Comparison of ENCODE assay signal across 26 mouse cellular contexts in the genomic region with DNA sequence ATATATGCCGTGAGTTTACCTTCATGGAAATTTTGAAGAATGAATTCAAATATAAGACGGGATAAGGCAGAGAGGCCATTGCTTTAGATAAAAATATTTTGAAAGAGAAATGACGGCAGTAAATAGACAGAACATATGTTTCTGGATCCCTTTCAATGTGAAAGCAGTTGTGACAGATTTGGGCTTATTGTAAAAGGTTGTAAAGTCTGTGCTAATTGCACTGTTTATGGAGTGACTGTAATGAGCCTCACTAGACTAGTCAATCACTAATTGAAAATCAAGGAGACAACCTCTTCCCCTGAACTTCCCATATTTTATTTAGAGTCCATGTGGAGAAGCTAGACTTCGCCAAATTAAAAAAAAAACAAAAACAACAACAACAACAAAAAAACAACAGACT.
"Had no signal": no experiment of that assay in that cellular context is flagged by ENCODE, and none has a peak within 500 bp of the region (broad histone marks: within the 10 kb centered on the region; RNA-seq: fewer than 3 reads in every experiment).

No protein-coding gene starts in this region.

- DNase-seq: gastrocnemius, postnatal 10 days; gastrocnemius, postnatal 25 days; heart, adult 18-20 months; heart, postnatal 10 days; heart, postnatal 4 days; kidney, adult 18-20 months; kidney, adult 8-10 months; kidney, postnatal 10 days; kidney, postnatal 25 days; kidney, postnatal 4 days; left cerebral cortex, postnatal 4 days; lung, adult 18-20 months had no signal

- H3K9me3 ChIP-seq: heart, embryonic 10.5 days; hindbrain, embryonic 10.5 days; hindbrain, embryonic 12.5 days; intestine, embryonic 15.5 days; limb, embryonic 13.5 days; limb, embryonic 15.5 days; liver, embryonic 12.5 days had no signal

- ATAC-seq: hindbrain, embryonic 16.5 days; inflammation-experienced regulatory T-cells, adult 6 months; intestine, embryonic 15.5 days; intestine, postnatal 0 days; liver, embryonic 12.5 days had no signal

- H3K27ac ChIP-seq: heart, embryonic 10.5 days; hindbrain, embryonic 10.5 days; hindbrain, embryonic 12.5 days; hindbrain, embryonic 14.5 days; intestine, embryonic 15.5 days; layer of hippocampus, adult 2 months; liver, embryonic 12.5 days; liver, embryonic 14.5 days had no signal

- H3K4me2 ChIP-seq: heart, embryonic 12.5 days; hindbrain, embryonic 12.5 days; hindbrain, embryonic 14.5 days; intestine, embryonic 15.5 days; limb, embryonic 13.5 days; limb, embryonic 15.5 days; liver, embryonic 12.5 days had no signal

- H3K27me3 ChIP-seq: heart, embryonic 12.5 days; hindbrain, embryonic 12.5 days; intestine, embryonic 15.5 days; limb, embryonic 13.5 days; limb, embryonic 15.5 days; liver, embryonic 12.5 days had no signal

- H3K4me1 ChIP-seq: heart, embryonic 10.5 days; hindbrain, embryonic 10.5 days; hindbrain, embryonic 12.5 days; intestine, embryonic 15.5 days; liver, embryonic 12.5 days had no signal

- H3K4me3 ChIP-seq: heart, embryonic 10.5 days; heart, embryonic 12.5 days; hindbrain, embryonic 10.5 days; hindbrain, embryonic 12.5 days; intestine, embryonic 15.5 days; layer of hippocampus, adult 2 months; limb, embryonic 13.5 days; limb, embryonic 15.5 days; liver, embryonic 12.5 days had no signal

- H3K36me3 ChIP-seq: heart, embryonic 10.5 days; heart, embryonic 12.5 days; hindbrain, embryonic 10.5 days; hindbrain, embryonic 12.5 days; intestine, embryonic 15.5 days; limb, embryonic 13.5 days; limb, embryonic 15.5 days; liver, embryonic 12.5 days had no signal

- H3K9ac ChIP-seq: heart, embryonic 12.5 days; hindbrain, embryonic 12.5 days; hindbrain, embryonic 14.5 days; intestine, embryonic 15.5 days; limb, embryonic 13.5 days; limb, embryonic 15.5 days; liver, embryonic 12.5 days; liver, embryonic 14.5 days had no signal
